Mouse (Mus musculus) retina, postnatal 7 days (tissue): ENCODE measurements around the gene Fam151a.
"Not testable (repeated sequence)": the region's sequence is repeated elsewhere in the genome, so short reads cannot be mapped to it uniquely, and the experiment has no call there.

ENCODE experiments used
- DNase-seq: peaks from one replicate; pipeline ENCODE4 v3.0.0-alpha.2; 2012; ENCODE audit warnings: low read depth, low spot score

Gene Fam151a

GRCm38 (mm10) chr4:106776998-106777397 is 43.3 kb downstream of the Fam151a start:
- DNase-seq, result no peak

DNA sequence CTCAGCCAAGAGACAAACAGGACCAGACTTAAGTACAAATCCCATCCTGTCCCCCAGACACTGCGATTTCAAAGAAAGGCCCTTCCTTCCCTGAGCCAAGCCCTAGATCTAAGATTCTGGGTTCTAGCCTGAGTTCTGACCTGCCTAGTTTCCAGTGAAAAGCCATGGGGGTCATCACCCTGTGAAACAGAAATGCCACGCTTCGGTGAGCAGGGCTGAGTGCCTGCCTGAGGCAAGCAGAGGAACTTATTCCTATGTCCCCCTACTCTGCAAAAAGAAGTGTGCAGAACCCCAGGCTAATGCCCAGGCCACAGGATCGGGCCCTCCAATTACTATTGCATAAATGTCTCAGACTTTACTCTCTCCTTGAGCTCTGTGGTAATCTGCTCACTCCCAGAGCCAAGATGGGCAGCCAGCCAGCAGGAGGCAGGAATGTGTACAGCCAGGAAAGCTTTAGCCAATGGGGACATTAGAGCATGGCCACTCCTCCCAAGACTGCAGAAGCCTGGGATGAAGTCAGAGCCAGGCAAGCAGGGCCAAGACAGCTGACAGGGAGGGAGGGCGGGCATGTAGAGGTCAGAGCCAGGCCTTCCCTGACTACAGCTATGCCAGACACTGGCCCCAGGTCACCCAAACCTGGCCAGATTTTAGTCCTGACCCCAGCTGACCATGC is 44.6 kb downstream of the Fam151a start:
- DNase-seq, result peak; percentile 80

DNA sequence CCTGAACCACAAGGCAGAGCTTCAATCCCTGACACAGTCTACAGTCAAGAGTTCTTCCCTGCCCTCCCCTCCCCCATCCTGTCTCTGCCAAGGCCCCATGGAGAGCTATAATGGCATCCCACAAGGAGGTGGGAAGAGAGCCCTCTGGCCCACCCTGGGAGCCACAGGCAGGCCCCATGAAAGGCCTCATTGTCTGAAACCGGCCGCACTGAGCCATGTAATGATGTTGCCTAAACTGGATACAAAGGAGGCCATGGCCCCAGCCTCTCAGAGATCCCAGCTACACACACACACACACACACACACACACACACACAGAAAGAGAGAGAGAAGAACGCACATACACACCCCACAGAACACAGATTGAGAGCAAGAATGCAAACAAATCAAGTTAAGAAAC is 46.4 kb downstream of the Fam151a start:
- no peak for DNase-seq

- DNase-seq, result no peak
These were observed 49.4 kb downstream of the Fam151a start for GRCm38 (mm10) chr4:106783137-106783536.

GRCm38 (mm10) chr4:106784806-106785205 is 51.1 kb downstream of the Fam151a start:
- no peak for DNase-seq

DNA sequence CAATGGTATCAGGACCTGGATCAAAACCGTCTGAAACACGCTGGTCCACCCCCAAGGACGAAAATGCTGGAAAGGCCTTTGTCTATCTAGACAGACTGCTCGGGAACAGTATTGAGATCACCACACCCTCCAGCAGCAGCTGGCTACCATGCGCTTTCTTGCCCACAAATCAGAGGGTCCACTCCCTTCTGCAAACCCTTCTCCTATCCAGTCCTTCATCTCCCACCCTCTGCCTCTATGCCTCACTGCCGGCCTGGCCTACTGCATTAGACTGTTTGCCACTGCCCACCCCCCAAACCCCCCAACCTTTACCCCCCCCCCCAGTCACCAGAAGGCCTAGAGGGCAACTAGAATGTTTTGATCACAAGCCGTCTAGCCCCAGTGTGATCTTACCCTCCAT is 51.7 kb downstream of the Fam151a start:
- no peak for DNase-seq

DNA sequence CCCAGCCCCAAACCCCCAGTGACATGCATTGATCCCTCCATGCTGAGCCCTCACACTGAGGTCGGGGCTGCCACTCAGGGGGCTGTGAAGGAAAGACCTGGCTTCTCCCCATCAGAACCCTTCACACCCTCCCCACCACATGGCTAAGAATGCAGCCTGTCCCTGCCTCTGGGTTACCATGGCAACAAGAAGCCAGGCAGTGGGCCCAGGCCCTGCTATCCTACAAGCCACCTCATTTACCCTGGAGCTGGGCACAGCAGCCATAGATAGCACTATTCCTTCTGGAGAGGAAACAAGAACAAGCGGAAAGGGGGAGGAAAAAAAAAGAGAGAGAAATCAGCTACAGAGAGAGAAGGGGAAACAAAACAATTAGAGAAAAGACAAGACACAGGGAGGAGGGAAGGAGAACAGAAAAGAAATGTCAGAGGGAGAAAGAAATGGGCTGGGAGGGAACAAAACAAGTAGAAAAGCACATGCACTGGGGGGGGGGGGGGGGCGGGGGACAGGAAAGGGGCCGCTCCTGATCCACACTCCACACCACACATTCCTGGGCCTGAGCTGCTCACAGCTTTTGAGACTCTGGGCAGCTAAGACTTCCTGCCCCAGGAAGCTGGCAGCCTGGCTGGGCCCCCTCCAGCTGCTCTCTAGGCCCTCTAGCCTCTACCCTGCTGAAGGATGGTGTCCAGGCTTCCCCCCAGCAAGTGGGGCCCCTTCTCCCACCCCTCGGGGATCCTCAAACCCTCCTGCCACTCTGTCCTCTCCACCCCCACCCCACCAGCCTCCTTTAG is 52.3 kb downstream of the Fam151a start:
- no peak for DNase-seq

DNA sequence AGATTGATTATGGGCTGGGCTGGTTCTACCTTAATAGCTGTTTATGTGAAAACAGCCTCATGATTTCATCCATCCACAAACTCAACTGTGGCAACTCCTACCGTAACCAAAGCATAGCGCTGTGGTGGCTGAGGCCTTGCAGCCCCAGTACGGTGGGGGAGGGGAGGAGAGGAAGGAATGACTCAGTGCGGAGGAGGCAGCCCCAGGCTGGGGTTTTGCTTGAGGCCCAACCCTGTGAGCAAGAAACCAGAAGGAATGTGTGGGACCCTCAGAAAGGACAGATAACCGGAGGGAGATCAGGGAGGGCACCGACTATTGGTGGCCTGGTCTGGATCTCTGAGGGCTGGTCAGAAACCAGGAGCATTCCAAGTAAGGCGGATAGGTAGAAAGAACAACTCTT is 54.1 kb downstream of the Fam151a start:
- DNase-seq, result no peak

DNA sequence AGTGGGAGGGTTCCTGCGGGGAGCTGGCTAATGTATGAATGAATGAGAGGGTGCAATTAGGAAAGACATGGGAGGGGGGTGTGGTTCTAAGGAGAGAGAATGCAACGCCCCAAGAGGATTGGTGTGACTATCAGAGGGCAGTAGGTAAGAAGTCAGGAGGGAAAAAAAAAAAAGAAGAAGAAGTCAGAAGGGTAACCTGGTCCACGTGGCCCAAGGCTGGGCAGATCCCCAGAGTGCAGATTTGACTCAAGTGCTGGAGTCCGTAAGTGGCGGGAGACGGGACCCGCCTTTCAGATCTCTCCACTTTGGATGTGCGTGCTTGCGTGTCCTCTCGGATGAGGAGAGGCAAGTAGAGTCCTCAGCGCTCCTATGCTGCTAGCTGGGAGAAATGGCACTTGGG is 54.9 kb downstream of the Fam151a start:
- DNase-seq, result no peak

DNA sequence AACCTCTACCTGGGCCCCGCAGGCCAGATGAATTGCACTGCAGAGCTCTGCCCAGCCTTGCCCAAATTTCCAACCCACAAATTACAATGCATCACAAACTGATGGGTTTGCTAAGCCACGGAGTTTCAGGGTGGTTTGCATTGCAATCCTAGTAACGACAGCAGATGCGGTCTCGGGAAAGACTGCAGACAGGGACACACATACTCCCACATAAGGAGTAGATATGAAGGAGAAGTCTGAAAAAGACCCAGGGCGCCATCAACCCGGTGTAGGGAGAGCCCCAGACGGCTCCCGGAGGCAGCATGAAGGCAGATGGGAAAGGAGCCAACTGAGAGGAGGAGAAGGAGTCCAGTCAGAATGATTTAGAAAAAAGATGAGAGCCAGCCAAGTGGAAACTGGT is 56.0 kb downstream of the Fam151a start:
- no peak for DNase-seq

GRCm38 (mm10) chr4:106790218-106790617 is 56.5 kb downstream of the Fam151a start:
- not testable (repeated sequence) for DNase-seq

- no peak for DNase-seq
These were observed 57.2 kb downstream of the Fam151a start for GRCm38 (mm10) chr4:106790938-106791337.

DNA sequence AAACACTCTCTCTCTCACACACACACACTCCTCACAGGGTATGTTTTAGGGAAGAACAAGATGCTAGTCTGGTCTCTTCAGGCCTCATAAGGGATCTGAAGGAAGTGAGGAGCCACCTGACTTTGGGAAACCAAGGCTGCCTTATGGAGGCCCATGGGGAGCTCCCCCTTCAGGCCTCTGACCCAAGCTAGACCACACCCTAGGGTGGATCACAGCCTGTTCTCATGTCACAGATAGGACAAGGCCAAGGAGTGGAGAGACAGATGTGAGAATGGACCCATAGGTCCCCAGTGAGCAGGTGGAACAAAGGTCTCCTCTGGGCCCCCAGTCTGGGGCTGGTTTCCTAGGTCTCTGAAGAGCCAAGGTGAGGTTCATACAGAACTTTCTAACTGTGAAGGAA is 58.6 kb downstream of the Fam151a start:
- DNase-seq, result no peak

- not testable (repeated sequence) for DNase-seq
These were observed 60.1 kb downstream of the Fam151a start for GRCm38 (mm10) chr4:106793826-106794225.

GRCm38 (mm10) chr4:106794247-106794646 is 60.6 kb downstream of the Fam151a start:
- no peak for DNase-seq

GRCm38 (mm10) chr4:106795289-106795688 is 61.6 kb downstream of the Fam151a start:
- DNase-seq, result no peak
